Mouse (Mus musculus): ENCODE measurements around the gene C2cd4d. TPM values are rescaled to one million over a fixed set of nuclear protein-coding genes. Genes with fewer than 3 reads are reported as not detected.

Gene C2cd4d
- polyA plus RNA-seq, 1 experiment from 2014 or later: 3.1 TPM

DNA sequence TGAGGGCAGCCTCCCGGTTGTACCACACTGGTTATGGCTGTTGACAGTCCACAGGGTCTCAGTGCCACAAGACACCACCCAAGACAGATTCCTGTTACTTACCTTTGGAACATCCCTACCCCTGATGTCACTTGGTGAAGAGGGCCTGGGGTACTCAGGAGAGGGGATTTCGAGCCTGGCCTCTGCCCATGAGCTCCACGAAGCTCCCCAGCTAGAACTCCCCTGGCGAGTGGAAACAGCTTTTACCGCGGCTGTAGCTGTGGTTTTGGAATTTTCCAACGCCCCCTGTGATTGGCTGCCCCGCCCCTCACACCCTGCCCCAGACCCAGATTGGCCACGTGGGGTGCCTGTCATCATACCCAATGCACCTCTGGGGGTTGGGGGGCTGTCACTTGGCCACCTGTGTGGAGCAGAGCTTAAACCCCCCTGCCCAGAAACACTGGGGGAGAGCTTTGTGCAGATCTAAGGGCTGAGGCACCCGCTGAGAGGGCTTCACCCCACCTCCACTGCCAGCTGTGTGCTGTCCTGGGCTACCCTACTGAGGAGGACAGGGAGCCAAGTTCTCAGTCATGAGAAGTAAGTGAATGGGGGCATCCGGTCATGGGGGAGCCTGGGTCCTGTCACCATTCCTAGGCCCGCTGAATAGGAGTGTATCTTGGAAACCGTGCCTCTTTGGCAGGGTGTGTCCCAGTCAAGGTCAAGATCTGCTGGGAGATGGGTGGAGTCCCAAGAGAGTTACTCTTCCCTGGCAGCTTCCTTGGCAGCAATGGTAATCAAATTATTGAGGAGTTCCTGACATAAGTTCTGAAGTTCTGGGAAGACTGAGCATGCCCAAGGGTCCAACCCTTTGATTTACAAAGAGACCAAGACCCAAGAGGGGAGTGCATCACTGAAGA is 15.0 kb downstream of the C2cd4d start:
- WGBS: 19% methylated on average over 13 of the region's 13 CpGs
- H3K27me3 ChIP-seq (replicated peaks): 0 out of 2 replicates have a peak, but pooled peaks cover 5% of the 10 kb centered on the region
- H3K36me3 ChIP-seq: no peaks in the 10 kb centered on the region
- peaks cover 14% of the 10 kb centered on the region for H3K4me1 ChIP-seq
- no peak for ATAC-seq (ENCODE audit: low FRiP score, low read depth)
- no peak overlapping the region for H3K9ac ChIP-seq
- no peak overlapping the region for H3K27ac ChIP-seq
- no peaks in the 10 kb centered on the region for H3K9me3 ChIP-seq
- no peak overlapping the region for H3K4me2 ChIP-seq (replicated peaks)
- H3K4me3 ChIP-seq: no peak overlapping the region

DNA sequence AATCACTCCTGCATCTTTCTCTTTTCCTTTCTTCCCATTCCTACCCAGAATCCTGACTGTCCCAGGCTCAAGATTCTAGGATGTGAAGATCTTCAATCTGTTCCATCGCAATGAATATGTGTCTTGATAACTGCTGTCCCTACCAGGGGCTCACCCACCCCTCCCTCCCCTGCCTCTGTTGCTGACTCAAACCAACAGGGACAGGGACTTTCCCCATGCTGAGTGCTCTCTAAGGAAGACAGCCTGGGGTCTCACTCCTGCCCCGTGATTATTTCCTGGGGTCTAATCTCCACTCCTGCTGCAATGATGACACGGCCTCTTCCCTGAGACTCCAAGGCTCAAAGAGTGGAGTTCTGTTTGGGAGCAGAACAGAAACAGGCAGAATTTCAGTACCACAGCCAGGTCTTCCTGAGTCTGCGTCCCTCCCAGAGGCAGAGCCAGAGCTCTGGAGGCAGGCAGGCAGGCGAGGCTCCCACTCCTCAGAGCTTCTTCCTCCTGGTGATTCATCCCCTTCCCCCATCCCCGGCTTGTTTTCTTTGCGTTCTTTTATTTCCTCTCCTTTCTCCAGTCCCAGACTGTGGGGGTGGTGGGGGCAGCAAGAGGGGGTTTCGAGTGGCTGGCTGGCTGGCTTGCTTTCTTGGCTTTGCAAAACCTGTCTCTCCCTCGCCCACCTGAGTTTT is 17.7 kb downstream of the C2cd4d start:
- no peaks in the 10 kb centered on the region for H3K4me1 ChIP-seq
- H3K36me3 ChIP-seq: no peaks in the 10 kb centered on the region
- 31% methylated on average over 9 of the region's 9 CpGs for WGBS
- ATAC-seq (ENCODE audit: low FRiP score, low read depth): no peak
- H3K9me3 ChIP-seq: no peaks in the 10 kb centered on the region
- H3K4me2 ChIP-seq (replicated peaks): no peak overlapping the region
- H3K4me3 ChIP-seq: no peak overlapping the region
- H3K27me3 ChIP-seq (replicated peaks): no peaks in the 10 kb centered on the region
- no peak overlapping the region for H3K27ac ChIP-seq
- H3K9ac ChIP-seq: no peak overlapping the region

DNA sequence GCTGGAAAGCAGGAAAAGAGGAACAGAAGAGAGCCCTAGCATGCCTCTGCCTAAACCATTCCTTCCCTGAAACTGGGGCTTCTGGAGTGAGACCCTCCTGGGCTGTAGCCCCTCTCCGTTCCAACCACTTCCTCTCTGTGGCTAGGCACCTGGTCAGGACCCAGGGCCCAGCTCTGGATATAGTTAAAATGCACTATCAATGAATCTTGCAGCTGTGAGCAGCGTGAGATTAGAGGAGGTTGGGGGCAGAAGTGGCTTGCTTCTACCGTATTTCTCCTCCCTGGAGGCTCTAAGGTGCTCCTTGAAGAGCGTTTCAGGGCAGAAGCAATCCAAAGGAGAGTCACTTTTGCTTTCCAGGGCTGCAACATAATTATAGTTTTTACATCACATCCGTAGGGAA is 20.1 kb downstream of the C2cd4d start:
- H3K27me3 ChIP-seq (replicated peaks): no peaks in the 10 kb centered on the region
- no peak for ATAC-seq (ENCODE audit: low FRiP score, low read depth)
- no peaks in the 10 kb centered on the region for H3K4me1 ChIP-seq

DNA sequence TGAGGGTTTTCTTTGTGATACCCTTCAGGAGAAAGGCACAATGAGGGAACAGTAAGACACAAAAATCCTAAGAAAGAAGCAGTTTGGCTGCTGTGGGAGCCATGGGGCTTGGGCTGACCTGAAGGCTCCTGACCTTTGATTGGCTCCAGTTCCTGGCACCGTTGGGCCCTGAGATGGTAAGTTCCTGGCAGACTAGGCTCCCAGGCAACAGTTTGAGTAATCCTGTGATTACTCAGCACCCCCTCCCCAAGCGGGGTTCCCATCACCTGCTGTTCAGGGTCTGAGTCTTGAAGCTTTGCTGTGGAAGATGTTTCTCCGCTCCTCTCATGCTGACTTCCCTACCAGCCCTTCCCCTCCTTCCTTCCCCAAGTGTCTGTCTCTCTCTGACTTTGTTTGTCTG is 21.2 kb downstream of the C2cd4d start:
- 65% methylated on average over 3 of the region's 3 CpGs for WGBS
- H3K4me2 ChIP-seq (replicated peaks): no peak overlapping the region
- H3K4me3 ChIP-seq: no peak overlapping the region
- no peaks in the 10 kb centered on the region for H3K4me1 ChIP-seq
- H3K27ac ChIP-seq: no peak overlapping the region
- no peak for ATAC-seq (ENCODE audit: low FRiP score, low read depth)
- H3K36me3 ChIP-seq: no peaks in the 10 kb centered on the region
- H3K27me3 ChIP-seq (replicated peaks): no peaks in the 10 kb centered on the region
- no peaks in the 10 kb centered on the region for H3K9me3 ChIP-seq
- H3K9ac ChIP-seq: no peak overlapping the region

More for the DNA sequence above, 20.1 kb downstream of the C2cd4d start:
- H3K36me3 ChIP-seq: no peaks in the 10 kb centered on the region
- H3K4me2 ChIP-seq (replicated peaks): no peak overlapping the region
- H3K9me3 ChIP-seq: no peaks in the 10 kb centered on the region
- WGBS: 79% methylated on average over 5 of the region's 5 CpGs
- no peak overlapping the region for H3K4me3 ChIP-seq
- no peak overlapping the region for H3K27ac ChIP-seq
- no peak overlapping the region for H3K9ac ChIP-seq

DNA sequence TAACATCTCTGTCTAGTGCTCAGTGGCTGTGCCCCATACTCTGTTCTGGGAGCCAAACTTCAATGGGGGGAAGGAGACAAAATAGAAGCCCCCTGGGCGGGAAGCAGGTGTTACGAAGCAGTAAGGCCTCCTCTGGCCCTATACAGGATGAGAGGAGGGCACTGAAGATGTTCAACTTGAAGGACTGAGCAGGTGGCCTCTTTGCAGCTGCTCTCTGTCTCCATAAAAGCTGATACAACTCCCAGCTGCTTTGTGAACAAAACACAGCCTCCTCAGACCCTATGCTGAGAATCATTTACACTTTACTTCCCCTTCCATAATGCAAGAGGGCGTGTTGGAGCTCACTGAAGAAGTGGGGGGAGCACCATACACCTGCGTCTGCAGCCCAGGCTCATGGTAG is 24.4 kb downstream of the C2cd4d start:
- WGBS: 47% methylated on average over 4 of the region's 4 CpGs
- no peak for ATAC-seq (ENCODE audit: low FRiP score, low read depth)

DNA sequence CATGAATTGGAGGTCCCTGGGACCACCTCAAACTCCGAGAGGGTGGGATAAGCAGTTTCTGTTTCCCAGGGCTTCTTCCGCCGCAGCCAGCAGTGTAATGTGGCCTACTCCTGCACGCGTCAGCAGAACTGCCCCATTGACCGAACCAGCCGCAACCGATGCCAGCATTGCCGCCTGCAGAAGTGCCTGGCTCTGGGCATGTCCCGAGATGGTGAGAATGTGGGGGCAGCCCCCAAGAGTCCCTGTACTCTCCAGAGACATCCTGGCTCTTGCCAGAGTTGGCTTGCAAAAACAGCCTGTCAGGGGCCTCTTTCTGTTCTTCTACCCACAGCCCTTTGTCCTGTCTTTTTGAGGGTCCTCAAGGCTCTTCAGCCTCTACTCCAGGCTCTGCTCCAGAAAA is 25.2 kb downstream of the C2cd4d start:
- 92% methylated on average over 10 of the region's 10 CpGs for WGBS
- Histone ChIP-seq H3K36me3 (no peaks in the 10 kb centered on the region), H3K9ac (no peak overlapping the region), H3K4me2 (replicated peaks) (no peak overlapping the region), H3K4me3 (no peak overlapping the region), H3K4me1 (no peaks in the 10 kb centered on the region), H3K27ac (no peak overlapping the region), H3K9me3 (no peaks in the 10 kb centered on the region), H3K27me3 (replicated peaks) (no peaks in the 10 kb centered on the region)
- no peak for ATAC-seq (ENCODE audit: low FRiP score, low read depth)

More for the DNA sequence above, 24.4 kb downstream of the C2cd4d start:
- Histone ChIP-seq H3K9me3 (no peaks in the 10 kb centered on the region), H3K4me2 (replicated peaks) (no peak overlapping the region), H3K4me3 (no peak overlapping the region), H3K4me1 (no peaks in the 10 kb centered on the region), H3K9ac (no peak overlapping the region), H3K27me3 (replicated peaks) (no peaks in the 10 kb centered on the region), H3K27ac (no peak overlapping the region), H3K36me3 (no peaks in the 10 kb centered on the region)

DNA sequence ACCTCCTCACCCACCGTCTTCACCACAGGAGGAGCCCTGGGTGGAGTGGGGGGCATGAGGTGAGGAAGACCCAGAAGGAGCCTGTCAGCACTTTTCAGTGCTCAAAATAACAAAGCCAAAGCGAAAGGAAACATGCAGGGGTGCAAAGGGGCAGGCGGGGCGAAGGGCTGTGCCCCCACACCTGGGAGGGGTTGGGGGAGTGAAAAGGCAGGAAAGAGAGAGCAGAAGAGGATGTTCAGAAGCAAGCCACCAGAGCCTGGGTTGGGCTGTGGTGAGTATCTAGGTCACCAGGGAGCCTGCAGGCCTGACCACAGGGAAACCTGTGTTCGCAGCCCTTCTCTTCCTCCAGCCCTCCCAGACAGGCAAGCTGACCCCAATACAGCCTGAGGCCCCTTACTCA is 25.8 kb downstream of the C2cd4d start:
- no peak for ATAC-seq (ENCODE audit: low FRiP score, low read depth)
- Histone ChIP-seq H3K27me3 (replicated peaks) (no peaks in the 10 kb centered on the region), H3K9me3 (no peaks in the 10 kb centered on the region), H3K4me2 (replicated peaks) (no peak overlapping the region), H3K9ac (no peak overlapping the region), H3K27ac (no peak overlapping the region), H3K4me1 (no peaks in the 10 kb centered on the region), H3K36me3 (no peaks in the 10 kb centered on the region), H3K4me3 (no peak overlapping the region)
- 83% methylated on average over 5 of the region's 5 CpGs for WGBS

DNA sequence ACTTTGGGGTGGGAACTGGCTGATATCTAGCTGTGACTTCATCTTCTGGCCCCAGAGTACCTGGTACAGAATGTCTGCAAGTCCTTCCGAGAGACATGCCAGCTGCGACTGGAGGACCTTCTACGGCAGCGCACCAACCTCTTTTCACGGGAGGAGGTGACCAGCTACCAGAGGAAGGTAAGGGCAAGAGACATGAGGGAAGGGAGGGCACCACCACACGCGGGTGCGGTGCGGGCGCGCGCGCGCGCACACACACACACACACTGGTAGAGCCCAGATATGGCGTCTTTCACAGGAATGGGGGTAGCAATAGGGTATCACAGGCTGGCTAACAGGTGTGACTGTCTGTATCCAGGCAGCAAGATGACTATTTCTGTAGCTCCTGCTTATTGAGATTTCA is 27.2 kb downstream of the C2cd4d start:
- Histone ChIP-seq H3K27me3 (replicated peaks) (no peaks in the 10 kb centered on the region), H3K9me3 (no peaks in the 10 kb centered on the region), H3K36me3 (no peaks in the 10 kb centered on the region), H3K27ac (no peak overlapping the region), H3K9ac (no peak overlapping the region), H3K4me3 (no peak overlapping the region), H3K4me2 (replicated peaks) (no peak overlapping the region), H3K4me1 (no peaks in the 10 kb centered on the region)
- 93% methylated on average over 16 of the region's 16 CpGs for WGBS
- ATAC-seq (ENCODE audit: low FRiP score, low read depth): no peak

DNA sequence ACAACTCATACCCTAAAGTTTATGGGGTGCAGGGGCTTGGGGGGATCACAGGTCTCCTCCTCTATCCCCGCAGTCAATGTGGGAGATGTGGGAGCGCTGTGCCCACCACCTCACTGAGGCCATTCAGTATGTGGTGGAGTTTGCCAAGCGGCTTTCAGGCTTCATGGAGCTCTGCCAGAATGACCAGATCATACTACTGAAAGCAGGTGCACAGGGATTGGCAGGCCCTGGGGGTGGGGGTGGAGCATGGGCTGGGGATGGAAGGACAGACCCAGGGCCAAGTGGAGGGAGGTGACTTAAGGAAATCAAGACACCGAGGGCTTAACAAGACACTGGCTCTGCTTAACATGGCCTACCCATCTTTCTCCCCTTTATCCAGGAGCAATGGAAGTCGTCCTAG is 28.8 kb downstream of the C2cd4d start:
- H3K4me1 ChIP-seq: no peaks in the 10 kb centered on the region
- no peak overlapping the region for H3K4me3 ChIP-seq
- H3K36me3 ChIP-seq: no peaks in the 10 kb centered on the region
- no peaks in the 10 kb centered on the region for H3K9me3 ChIP-seq
- H3K4me2 ChIP-seq (replicated peaks): no peak overlapping the region
- no peaks in the 10 kb centered on the region for H3K27me3 ChIP-seq (replicated peaks)
- WGBS: 86% methylated on average over 5 of the region's 5 CpGs
- no peak for ATAC-seq (ENCODE audit: low FRiP score, low read depth)
- no peak overlapping the region for H3K27ac ChIP-seq
- H3K9ac ChIP-seq: no peak overlapping the region

DNA sequence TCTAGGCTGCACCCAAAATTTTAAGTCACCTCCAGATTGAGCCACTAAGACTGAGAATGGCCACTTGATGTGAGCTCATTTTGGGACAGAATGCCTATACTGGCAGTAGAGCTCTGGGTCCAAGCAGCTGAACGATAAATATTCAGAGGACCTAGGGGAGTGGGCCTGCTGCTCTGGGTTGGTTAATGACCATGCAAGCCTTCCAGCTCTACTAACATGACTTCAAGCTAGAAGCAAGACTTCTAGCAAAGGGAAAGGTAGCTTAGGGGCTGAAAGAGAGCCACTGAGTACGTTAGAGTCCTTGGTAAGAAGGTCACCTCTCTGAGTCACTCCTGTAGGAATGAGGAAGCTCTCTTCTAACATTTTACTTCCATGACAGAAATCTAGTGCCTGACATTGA is 29.9 kb downstream of the C2cd4d start:
- WGBS: 87% methylated on average over 2 of the region's 2 CpGs
- H3K27me3 ChIP-seq (replicated peaks): peaks cover 2% of the 10 kb centered on the region; the same call in 1 of the 2 replicates
- no peak overlapping the region for H3K4me2 ChIP-seq (replicated peaks)
- no peak for ATAC-seq (ENCODE audit: low FRiP score, low read depth)
- H3K9ac ChIP-seq: no peak overlapping the region
- no peaks in the 10 kb centered on the region for H3K36me3 ChIP-seq
- H3K4me1 ChIP-seq: no peaks in the 10 kb centered on the region
- no peak overlapping the region for H3K27ac ChIP-seq
- no peak overlapping the region for H3K4me3 ChIP-seq
- H3K9me3 ChIP-seq: no peaks in the 10 kb centered on the region

DNA sequence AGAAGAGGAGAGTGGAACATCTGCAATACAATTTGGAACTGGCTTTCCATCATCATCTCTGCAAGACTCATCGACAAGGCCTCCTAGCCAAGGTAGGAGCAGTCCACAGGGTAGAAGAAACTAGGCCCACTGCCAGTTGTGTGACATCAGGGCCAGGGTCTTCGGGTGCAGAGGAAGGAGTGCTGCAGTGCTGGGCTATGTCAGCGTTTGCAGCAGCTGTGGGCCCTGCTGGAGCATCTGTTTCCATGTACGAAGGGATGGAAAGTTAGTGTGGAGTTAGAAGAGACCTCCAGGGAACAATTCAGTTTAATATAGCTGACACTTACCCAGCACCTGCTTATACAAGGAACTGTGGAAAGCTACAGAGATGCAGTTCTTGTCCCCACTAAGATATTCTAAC is 30.8 kb downstream of the C2cd4d start:
- Histone ChIP-seq H3K9me3 (no peaks in the 10 kb centered on the region), H3K4me2 (replicated peaks) (no peak overlapping the region), H3K27ac (no peak overlapping the region), H3K4me1 (no peaks in the 10 kb centered on the region), H3K27me3 (replicated peaks) (peaks cover 5% of the 10 kb centered on the region; the same call in 1 of the 2 replicates), H3K4me3 (no peak overlapping the region), H3K9ac (no peak overlapping the region), H3K36me3 (no peaks in the 10 kb centered on the region)
- ATAC-seq (ENCODE audit: low FRiP score, low read depth): no peak
- WGBS: 75% methylated on average over 4 of the region's 4 CpGs

DNA sequence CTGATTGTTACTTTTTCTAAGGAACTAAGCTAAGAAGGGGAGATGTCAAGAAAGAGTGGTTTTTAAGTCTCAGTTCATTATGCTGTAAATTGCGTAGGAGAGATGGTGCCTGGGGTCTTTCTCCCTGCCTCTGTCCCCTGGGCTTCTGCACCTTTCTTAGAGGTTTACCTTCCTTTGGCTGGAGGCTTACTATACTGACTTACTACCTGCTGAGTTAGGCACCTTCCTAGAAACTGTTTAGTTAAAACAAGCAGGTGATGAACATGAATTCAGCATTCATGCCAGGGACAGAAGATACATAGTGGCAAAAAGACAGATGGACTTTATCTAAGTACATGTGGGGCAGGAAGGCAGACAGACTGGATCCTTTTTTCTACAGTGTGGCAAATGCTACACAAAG is 34.1 kb downstream of the C2cd4d start:
- Histone ChIP-seq H3K4me2 (replicated peaks) (no peak overlapping the region), H3K36me3 (no peaks in the 10 kb centered on the region), H3K9me3 (no peaks in the 10 kb centered on the region), H3K4me3 (no peak overlapping the region), H3K4me1 (peaks cover 17% of the 10 kb centered on the region), H3K27ac (no peak overlapping the region), H3K27me3 (replicated peaks) (peaks cover 5% of the 10 kb centered on the region; the same call in 1 of the 2 replicates), H3K9ac (no peak overlapping the region)
- WGBS: 80% methylated on average over 1 of the region's 1 CpGs
- ATAC-seq (ENCODE audit: low FRiP score, low read depth): no peak

All from neural tube, embryonic 12.5 days (tissue).